Mouse (Mus musculus) MEL (cell line): ENCODE results near the gene Rps6ka2. TPM values are rescaled to one million over a fixed set of nuclear protein-coding genes. Genes with fewer than 3 reads are reported as not detected.

Source experiments
- DNase-seq: peaks from one replicate; pipeline ENCODE4 v3.0.0; 2011; ENCODE audit warnings: low read depth, low spot score
- H3K27ac ChIP-seq: 2 replicates; pipeline ENCODE4 v1.5.1; 2012; ENCODE audit warnings: low read depth, mild to moderate bottlenecking, control low read depth, low read length, moderate library complexity; ENCODE audit not compliant: control insufficient read depth
- H3K27me3 ChIP-seq, 2 experiments: fragments of 150-350 bp in 1 of 2; sonication (generic) in 1 of 2; 2 replicates each; pipeline ENCODE4 v1.6.1; 2012; ENCODE audit warnings: low read length in 2 of 2, mild to moderate bottlenecking in 2 of 2, improper control_type of control experiment in 1 of 2, moderate library complexity in 1 of 2; ENCODE audit not compliant: insufficient read depth in 2 of 2, control insufficient read depth in 1 of 2
- H3K36me3 ChIP-seq, 2 experiments: 2 replicates each; pipeline ENCODE4 v1.6.1; 2012 to 2014; ENCODE audit warnings: low read length in 2 of 2, improper control_type of control experiment in 1 of 2, inconsistent platforms in 1 of 2, mild to moderate bottlenecking in 1 of 2; ENCODE audit not compliant: insufficient read depth in 2 of 2, control insufficient read depth in 1 of 2
- H3K4me1 ChIP-seq, 2 experiments: fragments of 150-350 bp in 1 of 2; sonication (generic) in 1 of 2; 2 replicates each; pipeline ENCODE4 v1.6.1; 2012; ENCODE audit warnings: low read length in 2 of 2, improper control_type of control experiment in 1 of 2, mild to moderate bottlenecking in 1 of 2; ENCODE audit not compliant: insufficient read depth in 2 of 2, control insufficient read depth in 1 of 2
- H3K4me3 ChIP-seq, 2 experiments: fragments of 150-350 bp in 1 of 2; sonication (generic) in 1 of 2; 2 replicates each; pipeline ENCODE4 v1.5.1; 2012; ENCODE audit warnings: low read depth in 2 of 2, low read length in 2 of 2, mild to moderate bottlenecking in 2 of 2, moderate library complexity in 2 of 2, control low read depth in 1 of 2, improper control_type of control experiment in 1 of 2; ENCODE audit not compliant: control insufficient read depth in 1 of 2, insufficient read depth in 1 of 2
- H3K79me2 ChIP-seq: 2 replicates; pipeline ENCODE4 v1.6.1; 2012; ENCODE audit warnings: mild to moderate bottlenecking, low read length, moderate library complexity; ENCODE audit not compliant: control insufficient read depth, poor library complexity, insufficient read depth
- H3K9ac ChIP-seq: 2 replicates; pipeline ENCODE4 v1.6.1; 2012; ENCODE audit warnings: low read depth, mild to moderate bottlenecking, control low read depth, low read length, moderate library complexity; ENCODE audit not compliant: control insufficient read depth, poor library complexity, severe bottlenecking
- H3K9me3 ChIP-seq: fragments of 150-350 bp; sonication (generic); replicated peaks from 2 replicates; pipeline ENCODE4 v1.6.1; 2012; ENCODE audit warnings: mild to moderate bottlenecking, low read length, improper control_type of control experiment, moderate library complexity; ENCODE audit not compliant: insufficient read depth
- BHLHE40 ChIP-seq: IDR thresholded peaks from 2 replicates; pipeline ENCODE4 v1.6.1; 2012; ENCODE audit warnings: low read depth, mild to moderate bottlenecking, inconsistent platforms, low read length, improper control_type of control experiment, borderline replicate concordance
- CHD1 ChIP-seq: IDR thresholded peaks from 2 replicates; pipeline ENCODE4 v1.6.1; 2012; ENCODE audit warnings: low read depth, mild to moderate bottlenecking, inconsistent platforms, low read length, improper control_type of control experiment
- CTCF ChIP-seq, 3 experiments: IDR thresholded peaks in 2 of 3; conservative IDR thresholded peaks in 1 of 3; 2 replicates each; pipeline ENCODE4 v1.5.1; 2011 to 2012; ENCODE audit warnings: low read length in 3 of 3, low read depth in 2 of 3, mild to moderate bottlenecking in 2 of 3, improper control_type of control experiment in 1 of 3, inconsistent platforms in 1 of 3, mixed read lengths in 1 of 3, moderate library complexity in 1 of 3; ENCODE audit not compliant: control insufficient read depth in 1 of 3, insufficient read depth in 1 of 3, poor library complexity in 1 of 3, severe bottlenecking in 1 of 3
- ELF1 ChIP-seq: IDR thresholded peaks from 2 replicates; pipeline ENCODE4 v1.6.1; 2014; ENCODE audit warnings: low read depth, mild to moderate bottlenecking, inconsistent platforms, low read length, improper control_type of control experiment, moderate library complexity
- ETS1 ChIP-seq: IDR thresholded peaks from 2 replicates; pipeline ENCODE4 v1.6.1; 2012; ENCODE audit warnings: low read depth, mild to moderate bottlenecking, inconsistent platforms, low read length, improper control_type of control experiment, moderate library complexity
- GABPA ChIP-seq: IDR thresholded peaks from 2 replicates; pipeline ENCODE4 v1.6.1; 2012; ENCODE audit warnings: low read depth, mild to moderate bottlenecking, inconsistent platforms, low read length, improper control_type of control experiment, moderate library complexity
- GATA1 ChIP-seq: IDR thresholded peaks from 2 replicates; pipeline ENCODE4 v1.6.1; 2011; ENCODE audit warnings: low read depth, low read length, improper control_type of control experiment
- JUND ChIP-seq: IDR thresholded peaks from 2 replicates; pipeline ENCODE4 v1.6.1; 2011; ENCODE audit warnings: low read depth, mild to moderate bottlenecking, improper control_type of control experiment, low read length
- MAX ChIP-seq: IDR thresholded peaks from 2 replicates; pipeline ENCODE4 v1.6.1; 2011; ENCODE audit warnings: low read length, improper control_type of control experiment
- MAZ ChIP-seq: IDR thresholded peaks from 2 replicates; pipeline ENCODE4 v1.6.1; 2012; ENCODE audit warnings: low read depth, mild to moderate bottlenecking, inconsistent platforms, low read length, improper control_type of control experiment
- MYB ChIP-seq: IDR thresholded peaks from 2 replicates; pipeline ENCODE4 v1.6.1; 2011; ENCODE audit warnings: mild to moderate bottlenecking, low read depth, low read length, improper control_type of control experiment
- MYC ChIP-seq: IDR thresholded peaks from 2 replicates; pipeline ENCODE4 v1.6.1; 2011; ENCODE audit warnings: low read depth, mild to moderate bottlenecking, low read length, improper control_type of control experiment, moderate library complexity
- POLR2A ChIP-seq, 2 experiments: IDR thresholded peaks; 2 replicates each; pipeline ENCODE4 v1.6.1; 2011 to 2012; ENCODE audit warnings: low read length in 2 of 2, mild to moderate bottlenecking in 2 of 2, control low read depth in 1 of 2, improper control_type of control experiment in 1 of 2, low read depth in 1 of 2, moderate library complexity in 1 of 2; ENCODE audit not compliant: control insufficient read depth in 1 of 2, insufficient read depth in 1 of 2, poor library complexity in 1 of 2
- POLR2AphosphoS5 ChIP-seq: IDR thresholded peaks from 2 replicates; pipeline ENCODE4 v1.6.1; 2012; ENCODE audit warnings: low read depth, borderline replicate concordance, mild to moderate bottlenecking, inconsistent platforms, low read length, moderate library complexity, mixed read lengths
- SIN3A ChIP-seq: IDR thresholded peaks from 2 replicates; pipeline ENCODE4 v1.6.1; 2012; ENCODE audit warnings: low read length, improper control_type of control experiment, inconsistent platforms
- SMC3 ChIP-seq: IDR thresholded peaks from 2 replicates; pipeline ENCODE4 v1.6.1; 2011; ENCODE audit warnings: low read depth, low read length, improper control_type of control experiment
- TAL1 ChIP-seq: IDR thresholded peaks from 2 replicates; pipeline ENCODE4 v1.6.1; 2012; ENCODE audit warnings: mild to moderate bottlenecking, inconsistent platforms, low read length, moderate library complexity, mixed read lengths
- TCF12 ChIP-seq: IDR thresholded peaks from 2 replicates; pipeline ENCODE4 v1.6.1; 2014; ENCODE audit warnings: low read depth, mild to moderate bottlenecking, inconsistent platforms, low read length, improper control_type of control experiment, moderate library complexity
- USF2 ChIP-seq, 2 experiments: IDR thresholded peaks; 2 replicates each; pipeline ENCODE4 v1.6.1; 2011 to 2012; ENCODE audit warnings: improper control_type of control experiment in 2 of 2, low read length in 2 of 2, borderline replicate concordance in 1 of 2, inconsistent platforms in 1 of 2, low read depth in 1 of 2, mild to moderate bottlenecking in 1 of 2; ENCODE audit not compliant: insufficient read depth in 1 of 2
- ZC3H11A ChIP-seq: IDR thresholded peaks from 2 replicates; pipeline ENCODE4 v1.6.1; 2012; ENCODE audit warnings: low read depth, mild to moderate bottlenecking, inconsistent platforms, low read length, improper control_type of control experiment
- ZMIZ1 ChIP-seq: IDR thresholded peaks from 2 replicates; pipeline ENCODE4 v1.6.1; 2012; ENCODE audit warnings: low read depth, mild to moderate bottlenecking, inconsistent platforms, low read length, improper control_type of control experiment, moderate library complexity
- polyA plus RNA-seq, 2 experiments: library from polyadenylated mRNA; stranded (reverse) in 1 of 2; unstranded in 1 of 2; fragments of >175 nt in 1 of 2; fragments of >200 nt in 1 of 2; gene quantifications; 2 replicates each; pipeline versions ENCODE4 v1.2.1 to v1.2.4; 2012; ENCODE audit warnings: low replicate concordance in 2 of 2, low read depth in 1 of 2; ENCODE audit not compliant: insufficient read length in 2 of 2, insufficient read depth in 1 of 2, missing spikeins in 1 of 2
- total RNA-seq: library from RNA; depleted of rRNA; stranded (reverse); fragments of 300-350 nt; gene quantifications from 2 replicates; pipeline ENCODE4 v1.2.3, GENCODE M21; 2012

Rps6ka2 gene
- total and polyA plus RNA-seq, 3 experiments, result 6.0 to 11.2 TPM; not detected in 1

DNA sequence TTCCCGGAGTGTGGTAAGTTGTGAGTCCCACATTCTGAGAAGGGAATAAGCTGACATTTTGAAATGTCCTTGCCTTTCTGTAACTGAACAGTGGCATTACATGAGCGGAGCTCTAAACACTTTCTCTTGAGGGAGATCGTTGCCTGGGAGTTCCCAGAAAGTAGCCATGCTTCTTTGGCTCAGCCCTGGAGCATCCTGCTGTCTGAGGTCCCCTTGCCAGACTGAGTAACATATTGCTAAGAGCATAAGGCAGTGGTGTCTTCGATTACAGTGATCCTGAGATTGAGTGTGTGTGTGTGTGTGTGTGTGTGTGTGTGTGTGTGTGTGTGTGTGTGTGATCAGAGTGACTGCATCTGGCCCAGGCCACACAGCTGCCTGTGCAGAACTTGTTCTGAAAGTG lies 61.4 kb downstream of the Rps6ka2 start:
- no peak for TF ChIP-seq ZMIZ1
- TF ChIP-seq ZC3H11A, result no peak
- no peak for TF ChIP-seq TCF12
- no peak for TF ChIP-seq SMC3
- TF ChIP-seq MYC, result no peak
- no peak for TF ChIP-seq GATA1
- TF ChIP-seq MAX, result no peak
- no peak for TF ChIP-seq USF2 (IDR thresholded peaks at IDR 0.05; ENCODE audit: borderline replicate concordance in 1 of 2, insufficient read depth in 1 of 2, low read depth in 1 of 2, low read length in 2 of 2)
- TF ChIP-seq BHLHE40, result no peak
- no peak for TF ChIP-seq CHD1
- TF ChIP-seq MYB, result no peak
- TF ChIP-seq POLR2A (IDR thresholded peaks at IDR 0.05; ENCODE audit: control insufficient read depth in 1 of 2, insufficient read depth in 1 of 2, low read depth in 1 of 2, low read length in 2 of 2, poor library complexity in 1 of 2), result no peak
- no peak for TF ChIP-seq MAZ
- no peak for TF ChIP-seq TAL1
- no peak for TF ChIP-seq JUND
- no peak for TF ChIP-seq ELF1
- TF ChIP-seq GABPA, result no peak
- no peak for TF ChIP-seq POLR2AphosphoS5
- no peak for TF ChIP-seq ETS1
- no peak for TF ChIP-seq CTCF (IDR thresholded peaks at IDR 0.05 in 2 of 3, conservative IDR thresholded peaks at IDR 0.05 in 1 of 3; ENCODE audit: control insufficient read depth in 1 of 3, insufficient read depth in 1 of 3, low read depth in 2 of 3, low read length in 3 of 3, poor library complexity in 1 of 3, severe bottlenecking in 1 of 3)
- Histone ChIP-seq H3K9me3 (no peaks in the 10 kb centered on the region), H3K27me3 (no peaks in the 10 kb centered on the region), H3K9ac (no peak overlapping the region), H3K36me3 (no peaks in the 10 kb centered on the region), H3K79me2 (no peaks in the 10 kb centered on the region), H3K4me1 (no peaks in the 10 kb centered on the region), H3K4me3 (no peak overlapping the region), H3K27ac (no peak overlapping the region)
- no peak for DNase-seq

DNA sequence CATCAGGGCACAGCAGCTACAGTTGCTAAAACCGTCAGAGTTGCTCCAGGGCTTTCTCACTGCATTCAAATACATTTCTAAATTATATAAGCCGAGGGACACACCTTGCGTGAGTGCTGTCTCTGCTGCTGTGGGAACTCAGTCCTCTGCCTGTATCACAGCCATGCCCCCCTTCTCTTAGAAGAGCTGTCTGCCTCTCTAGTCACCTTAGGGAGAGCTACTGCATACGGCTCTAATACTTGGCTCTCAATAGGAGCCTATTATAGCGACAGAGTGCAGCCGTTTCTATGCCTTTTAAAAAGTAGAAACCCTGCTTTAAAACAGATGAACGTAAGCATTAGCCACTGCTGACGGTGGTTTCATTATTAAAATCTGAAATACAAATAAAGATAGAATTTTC lies 61.9 kb downstream of the Rps6ka2 start:
- no peak overlapping the region for H3K9ac ChIP-seq
- no peaks in the 10 kb centered on the region for H3K4me1 ChIP-seq
- no peak for TF ChIP-seq SIN3A
- TF ChIP-seq ZC3H11A, result no peak
- H3K79me2 ChIP-seq, result no peaks in the 10 kb centered on the region
- DNase-seq, result no peak
- H3K27ac ChIP-seq, result no peak overlapping the region
- no peaks in the 10 kb centered on the region for H3K27me3 ChIP-seq
- no peak overlapping the region for H3K4me3 ChIP-seq
- H3K9me3 ChIP-seq, result no peaks in the 10 kb centered on the region
- H3K36me3 ChIP-seq, result no peaks in the 10 kb centered on the region
